Mouse (Mus musculus) thymus, adult 2 months (tissue): ENCODE measurements around the gene 9930021J03Rik.

Source experiments
- CTCF ChIP-seq: fragments of 200-500 bp; IDR thresholded peaks from 2 replicates; pipeline ENCODE4 v1.5.1; 2012; ENCODE audit warnings: mild to moderate bottlenecking, control low read depth, low read length, moderate library complexity, borderline replicate concordance; ENCODE audit not compliant: control insufficient read depth, poor library complexity, insufficient read depth; ENCODE audit errors: extremely low read depth
- POLR2A ChIP-seq: fragments of 200-500 bp; IDR thresholded peaks from 2 replicates; pipeline ENCODE4 v1.6.1; 2012; ENCODE audit warnings: mild to moderate bottlenecking, low read length, control low read depth, moderate library complexity; ENCODE audit not compliant: control insufficient read depth, poor library complexity, insufficient read depth; ENCODE audit errors: extremely low read depth

- no peak for TF ChIP-seq CTCF
- TF ChIP-seq POLR2A: no peak
Measured at GRCm38 (mm10) chr19:29835364-29836034, 29.7 kb upstream of the 9930021J03Rik start.
